Mouse (Mus musculus): ENCODE measurements around the gene Klf13.

GRCm38 (mm10) chr7:63889116-63889975, 49.4 kb downstream of the Klf13 start:
- TF ChIP-seq CEBPB (IDR thresholded peaks at IDR 0.05; ENCODE audit: insufficient read depth, poor library complexity, severe bottlenecking) (no peak), USF1 (IDR thresholded peaks at IDR 0.05; ENCODE audit: low read depth) (no peak), POLR2A (IDR thresholded peaks at IDR 0.05; ENCODE audit: insufficient read length, low read depth) (no peak), E2F4 (IDR thresholded peaks at IDR 0.05; ENCODE audit: insufficient read depth) (no peak)

All from myocyte (in vitro differentiated cells).